Mouse (Mus musculus) layer of hippocampus, adult 2 months (tissue): ENCODE data around the gene Tdrd5. TPM values are rescaled to one million over a fixed set of nuclear protein-coding genes. Genes with fewer than 3 reads are reported as not detected.
A peak's percentile ranks its signal among the peaks of the same experiment; 100 is the strongest.

Experiments used
- DNase-seq, 2 experiments: peaks; one replicate each; pipeline ENCODE4 v3.0.0; 2022; ENCODE audit warnings: low spot score in 2 of 2
- H3K27ac ChIP-seq: fragments of 200-600 bp; 2 replicates; pipeline ENCODE4 v1.8.1; 2022
- H3K4me3 ChIP-seq: fragments of 200-600 bp; 2 replicates; pipeline ENCODE4 v1.8.1; 2022; ENCODE audit warnings: mild to moderate bottlenecking
- CTCF ChIP-seq: fragments of 200-600 bp; conservative IDR thresholded peaks from 2 replicates; pipeline ENCODE4 v1.8.1; 2022; ENCODE audit warnings: antibody characterized with exemption, mild to moderate bottlenecking, moderate library complexity
- total RNA-seq, 2 experiments: library from RNA; stranded (reverse); gene quantifications; 2 replicates each; pipeline ENCODE4 v1.2.3; 2021

Tdrd5 gene
- total RNA-seq, 2 experiments from 2014 or later = 6.5 to 7.6 TPM

- no peak for DNase-seq
- TF ChIP-seq CTCF = peak; percentile 58
- Histone ChIP-seq H3K27ac (no peak overlapping the region), H3K4me3 (no peak overlapping the region)
Measured at GRCm38 (mm10) chr1:156211809-156212317, 91.6 kb downstream of the Tdrd5 start.

Other genes with a start within 250 kb of the Tdrd5 start
- 10 to 100 TPM; 14.3 to 14.8 TPM for gene Fam163a, start 98.6 kb downstream of the Tdrd5 start, total RNA-seq
- not detected for gene Nphs2, start 7.1 kb upstream of the Tdrd5 start, total RNA-seq
- 100 to 1,000 TPM; 312 to 322 TPM for gene Gm2000, start 62.4 kb upstream of the Tdrd5 start, total RNA-seq
- gene Axdnd1, start 117.5 kb upstream of the Tdrd5 start, total RNA-seq = 1 to 10 TPM in 1 of 2 experiments, under 1 TPM in 1; 0.61 to 1.3 TPM
- 10 to 100 TPM; 49.3 to 55.9 TPM for gene Soat1, start 170.7 kb upstream of the Tdrd5 start, total RNA-seq
- 10 to 100 TPM; 40.4 to 44.5 TPM for gene Gm10031, start 220.3 kb upstream of the Tdrd5 start, total RNA-seq